Mouse (Mus musculus) bone marrow, adult 2 months (tissue): ENCODE measurements around the gene Aif1.
A peak's percentile ranks its signal among the peaks of the same experiment; 100 is the strongest.

ENCODE experiments used
- CTCF ChIP-seq: fragments of 200-500 bp; IDR thresholded peaks from 2 replicates; pipeline ENCODE4 v1.5.1; 2011; ENCODE audit warnings: low read length, control low read depth; ENCODE audit not compliant: control insufficient read depth, insufficient read depth
- POLR2A ChIP-seq: fragments of 200-500 bp; IDR thresholded peaks from 2 replicates; pipeline ENCODE4 v1.6.1; 2011; ENCODE audit warnings: low read depth, mild to moderate bottlenecking, control low read depth, low read length, borderline replicate concordance; ENCODE audit not compliant: control insufficient read depth

DNA sequence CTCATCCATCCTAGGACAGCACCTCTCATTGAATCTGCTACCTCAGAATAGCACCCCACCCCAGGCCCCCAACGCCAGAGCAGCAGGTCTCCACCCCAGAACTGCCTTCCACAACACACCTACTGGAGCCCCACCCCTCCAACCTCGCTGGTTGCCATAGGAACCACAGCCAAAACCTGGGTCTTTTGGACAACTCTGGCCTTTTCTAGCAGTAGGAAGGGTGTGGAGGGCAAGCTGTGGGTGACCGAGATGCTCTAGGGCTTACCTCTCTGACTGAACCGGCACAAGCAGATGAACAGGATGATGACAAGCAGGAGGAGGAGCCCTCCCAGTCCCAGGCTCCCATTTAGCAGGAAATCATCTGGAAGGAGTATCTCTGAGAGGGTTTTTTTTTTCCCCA, 10.8 kb upstream of the Aif1 start:
- 0 out of 2 replicates have a peak, but pooled peaks have one; percentile 5 for TF ChIP-seq POLR2A
- TF ChIP-seq CTCF: no peak
